Mouse (Mus musculus) WW6 (cell line): ENCODE results near the gene Csnk2a2.
A peak's percentile ranks its signal among the peaks of the same experiment; 100 is the strongest.

Source experiments
- DNase-seq: peaks from one replicate; pipeline ENCODE4 v3.0.0-alpha.2; 2013; ENCODE audit warnings: low read depth, low spot score

Gene Csnk2a2

DNA sequence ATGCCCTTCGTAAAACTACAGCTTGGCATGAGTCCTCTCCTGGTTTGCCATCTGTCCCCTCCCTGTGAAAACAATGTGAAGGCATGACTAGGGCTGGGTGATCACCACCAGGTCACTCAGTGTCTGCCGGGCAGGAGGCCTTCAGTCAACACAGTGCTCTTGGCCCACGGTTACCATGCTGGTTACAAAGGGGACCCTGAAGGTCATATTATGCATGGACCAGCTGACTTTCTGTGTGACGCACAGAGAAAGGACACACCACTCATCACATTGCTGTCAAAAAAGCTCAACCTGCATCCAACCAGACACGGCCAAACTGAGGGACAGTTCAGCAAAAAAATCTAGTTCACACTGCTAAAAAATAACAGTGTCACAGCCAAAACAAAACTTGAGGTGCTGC lies at the start of gene Csnk2a2:
TSS of gene Csnk2a2 (minus strand) at position 34 of the 400 bp plus-strand sequence.
- DNase-seq, result no peak

DNA sequence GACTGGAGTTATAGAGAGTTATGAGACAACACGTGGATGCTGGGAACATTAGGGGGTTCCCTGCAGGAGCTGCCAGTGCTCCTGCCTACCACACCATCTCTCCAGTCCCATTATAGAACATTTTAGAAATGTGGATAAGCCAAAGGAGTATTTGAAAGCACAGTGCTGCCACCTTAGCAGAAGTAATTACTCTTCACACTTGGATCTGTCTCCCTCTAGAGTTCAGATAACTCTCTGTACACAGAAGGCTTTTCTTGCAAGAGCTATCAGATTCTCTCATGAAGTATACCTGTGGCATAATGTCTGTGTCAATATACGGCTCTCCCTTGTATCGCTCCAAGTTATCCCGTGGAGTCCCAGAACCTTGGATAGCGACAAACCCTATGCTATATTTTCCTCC lies 49.6 kb upstream of the Csnk2a2 start:
- DNase-seq, result no peak

DNA sequence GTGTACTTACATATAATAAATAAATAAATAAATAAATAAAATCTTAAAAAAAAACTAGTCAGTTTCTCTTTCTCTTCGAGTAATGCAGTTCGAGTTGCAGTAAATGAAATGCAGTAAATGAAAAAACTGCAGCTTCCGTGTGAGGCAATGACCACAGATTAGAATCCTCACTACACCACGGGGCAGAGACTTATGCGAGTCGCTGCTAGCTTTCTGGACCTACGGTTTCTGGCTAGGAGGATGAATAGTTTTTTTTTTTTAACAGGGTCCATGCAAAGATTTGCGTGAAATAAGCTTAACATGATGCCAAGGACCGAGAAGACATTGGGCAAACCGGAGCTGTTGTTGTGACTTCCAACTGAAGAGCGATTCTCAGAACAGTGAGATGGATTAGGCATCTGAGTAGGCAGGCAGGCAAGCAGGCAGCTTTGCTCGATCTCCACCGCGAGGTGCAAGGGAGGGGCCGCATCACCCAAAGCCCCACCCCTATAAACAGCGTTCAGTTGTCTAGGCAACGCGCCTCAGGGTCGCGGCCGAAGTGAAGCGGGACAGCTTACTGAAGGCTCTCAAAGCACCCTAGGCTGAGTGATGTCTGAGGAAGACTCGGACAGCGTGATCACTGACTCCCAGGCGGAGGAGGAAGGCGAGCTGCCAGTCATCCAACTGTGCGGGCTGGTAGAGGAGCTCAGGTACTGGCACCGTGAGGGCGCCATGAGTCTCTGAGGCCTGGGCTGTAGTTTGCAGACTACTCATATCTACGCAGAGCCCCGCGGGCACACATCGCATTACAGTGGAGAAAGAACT lies 43.9 kb upstream of the Csnk2a2 start, which contains the start of gene Ccdc113:
TSS of gene Ccdc113 (plus strand) at position 502 of the 804 bp plus-strand sequence.
- DNase-seq, result peak; percentile 78

DNA sequence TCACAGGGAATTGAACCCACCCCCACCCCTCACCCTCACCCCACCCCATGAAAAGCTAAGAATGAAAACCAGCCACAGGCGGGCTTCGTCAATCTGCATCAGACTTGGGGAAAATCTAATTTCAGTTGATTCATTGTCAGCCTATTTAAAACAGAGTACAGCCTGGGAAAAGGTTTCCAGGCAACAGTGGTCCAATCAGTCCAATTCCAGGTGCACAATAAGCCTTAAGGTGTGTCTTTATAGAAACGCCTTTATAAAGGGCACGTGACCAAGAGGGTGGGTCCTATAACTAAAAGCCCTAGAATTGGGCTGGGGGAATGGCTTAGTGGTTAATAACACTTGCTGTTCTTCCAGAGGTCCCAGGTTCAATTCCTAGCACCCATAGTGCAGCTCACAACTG lies 42.4 kb upstream of the Csnk2a2 start:
- no peak for DNase-seq

DNA sequence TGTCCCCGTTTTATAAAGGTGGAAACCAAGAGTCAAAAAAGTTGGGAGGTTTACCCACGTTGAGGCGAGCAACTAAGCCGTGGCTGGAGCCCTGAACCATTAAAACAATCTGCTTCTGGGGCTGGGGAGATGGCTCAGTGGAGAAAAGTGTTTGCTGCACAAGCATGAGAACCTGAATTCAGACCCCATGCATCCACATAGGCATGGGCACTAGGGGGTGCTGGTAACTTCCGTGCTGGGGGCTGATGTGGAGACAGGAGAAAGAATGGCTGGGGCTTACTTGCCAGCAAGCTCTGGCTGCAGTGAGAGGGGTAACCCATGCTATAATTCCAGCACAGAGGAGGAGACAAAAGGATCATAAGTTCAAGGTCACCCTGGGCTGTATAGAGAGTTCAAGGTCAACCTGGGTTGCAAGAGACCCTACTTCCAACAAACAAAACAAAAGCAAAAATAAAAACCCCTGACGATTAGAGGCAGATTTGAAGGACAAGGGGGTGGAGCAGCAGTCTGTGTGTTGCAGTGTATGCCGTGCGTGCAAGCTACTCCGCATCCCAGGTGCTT lies 39.0 kb upstream of the Csnk2a2 start:
- no peak for DNase-seq

DNA sequence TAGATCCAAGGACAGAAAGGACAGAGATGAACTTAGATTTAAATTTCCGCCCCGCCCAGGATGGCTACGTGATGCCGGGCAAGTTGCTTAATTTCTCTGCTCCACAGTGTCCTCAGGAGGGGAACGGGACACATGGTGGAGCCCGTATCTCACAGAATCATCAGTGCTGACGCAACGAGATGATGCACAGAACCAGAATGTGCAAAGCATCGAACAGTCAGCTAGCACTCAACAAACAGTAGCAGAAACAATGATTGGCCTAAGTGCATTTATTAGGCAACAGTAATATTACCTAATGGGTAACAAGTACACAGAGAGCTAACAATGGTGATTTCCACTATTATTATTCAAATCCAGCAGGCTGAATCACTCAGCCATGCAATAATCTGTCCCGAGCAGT lies 38.4 kb upstream of the Csnk2a2 start:
- DNase-seq, result no peak

DNA sequence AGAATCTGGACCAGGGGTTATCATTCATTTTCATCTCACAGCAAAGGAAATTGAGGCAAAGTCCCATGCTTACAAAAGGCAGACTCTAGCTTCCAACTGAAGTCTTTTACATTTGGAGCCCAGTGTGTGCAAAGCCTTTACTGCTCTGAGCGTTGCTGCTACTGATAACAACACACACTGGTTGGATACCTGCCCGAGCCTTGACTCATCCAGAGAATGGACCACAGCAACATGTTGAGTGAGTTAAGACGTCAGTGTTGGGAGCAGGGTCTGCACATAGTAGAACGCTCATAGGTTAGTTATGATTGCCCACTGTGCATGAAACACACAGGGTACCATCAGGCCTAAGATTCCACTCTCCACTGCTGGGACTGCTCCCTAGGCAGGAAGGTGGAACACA lies 34.2 kb upstream of the Csnk2a2 start:
- DNase-seq, result no peak

DNA sequence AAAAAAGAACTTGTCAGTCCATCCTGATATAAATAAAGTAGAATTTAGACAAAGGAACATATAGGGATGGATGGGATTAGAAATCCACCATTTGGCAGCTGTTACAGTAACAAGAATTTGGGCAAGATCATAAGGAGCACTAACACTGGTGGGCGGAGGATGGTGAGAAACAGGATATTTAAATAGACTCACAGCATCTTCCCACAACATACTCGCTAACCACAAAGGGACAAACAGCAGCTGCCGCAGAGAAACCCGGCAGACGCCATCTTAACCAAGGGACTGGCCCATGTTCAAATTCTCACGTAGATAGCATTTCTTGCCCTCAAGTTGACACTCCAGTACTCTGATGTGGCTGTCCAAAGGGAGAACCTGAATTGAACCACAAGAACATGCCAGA lies 27.1 kb upstream of the Csnk2a2 start:
- DNase-seq, result no peak

DNA sequence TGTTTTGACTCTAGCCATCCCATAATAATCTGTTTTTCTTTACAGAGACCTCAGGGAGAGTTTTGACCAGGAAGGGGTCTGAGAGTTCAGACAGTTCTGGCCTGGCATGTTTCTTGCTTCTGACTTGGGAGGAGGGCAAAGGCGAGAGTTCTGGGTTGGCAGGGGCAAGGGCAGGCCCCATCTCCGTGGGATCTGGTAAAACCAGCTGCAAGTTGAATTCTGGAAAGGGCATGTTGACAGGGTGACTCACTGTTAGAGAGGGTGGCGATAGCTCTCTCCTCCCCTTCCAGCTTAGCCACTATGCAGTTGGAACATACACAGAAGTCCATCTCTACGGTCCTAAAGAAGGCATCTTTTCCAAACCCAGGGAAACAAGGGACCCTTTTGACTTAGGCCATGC lies 23.4 kb upstream of the Csnk2a2 start:
- DNase-seq, result no peak

DNA sequence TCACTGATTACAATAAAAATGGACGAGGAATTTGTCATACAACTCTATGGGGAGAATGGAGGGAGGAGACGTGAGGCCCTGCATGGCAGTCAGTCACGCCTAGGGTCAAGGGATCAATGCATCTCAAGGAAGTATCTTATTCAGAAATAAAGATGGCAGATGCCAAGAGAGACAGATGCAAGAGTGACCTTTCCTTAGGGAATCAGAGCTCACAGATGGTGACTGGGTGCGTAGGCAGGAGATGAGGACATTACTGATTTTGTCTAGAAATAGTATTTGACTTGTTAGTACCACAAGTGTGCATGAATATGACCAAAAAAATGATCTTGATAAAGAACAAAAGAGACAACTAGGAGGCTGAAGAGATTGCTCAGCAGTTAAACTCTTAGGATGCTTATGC lies 22.4 kb upstream of the Csnk2a2 start:
- no peak for DNase-seq

DNA sequence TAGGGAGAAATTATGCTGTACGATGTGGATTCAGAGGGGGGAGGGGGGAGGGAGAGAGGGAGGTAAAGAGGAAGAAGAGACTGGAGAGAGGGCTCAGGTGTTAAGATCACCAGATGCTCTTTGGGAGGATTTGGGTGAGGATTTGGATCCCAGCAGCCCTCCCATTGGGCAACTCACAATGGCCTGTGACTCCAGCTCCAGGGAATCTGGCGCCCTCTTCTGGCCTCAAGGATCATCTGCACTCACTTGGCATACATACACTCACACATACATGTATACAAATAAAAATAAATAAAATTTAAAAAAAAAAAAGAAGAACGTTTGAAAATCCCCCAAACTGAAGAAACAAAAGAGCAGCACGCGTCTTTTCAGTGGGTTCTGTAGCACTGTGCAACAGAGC lies 16.4 kb upstream of the Csnk2a2 start:
- DNase-seq, result no peak

DNA sequence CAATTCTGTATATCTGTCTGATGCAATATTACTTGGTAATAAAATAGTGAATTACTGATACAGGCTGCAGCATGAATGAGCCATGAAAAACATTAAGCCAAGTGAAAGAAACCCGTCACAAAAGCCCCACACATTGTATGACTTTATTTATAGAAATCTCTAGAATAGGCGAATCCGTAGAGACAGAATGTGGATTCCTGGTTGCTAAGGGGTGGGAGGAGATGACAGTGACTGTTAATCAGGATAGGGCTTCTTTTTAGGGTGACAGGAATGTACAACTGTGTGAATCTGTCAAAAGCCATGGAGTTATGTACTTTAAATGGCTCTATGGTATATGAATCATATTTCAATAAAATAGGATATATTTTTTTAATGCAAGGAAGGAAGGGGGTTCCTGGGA lies 15.8 kb upstream of the Csnk2a2 start:
- DNase-seq, result no peak

DNA sequence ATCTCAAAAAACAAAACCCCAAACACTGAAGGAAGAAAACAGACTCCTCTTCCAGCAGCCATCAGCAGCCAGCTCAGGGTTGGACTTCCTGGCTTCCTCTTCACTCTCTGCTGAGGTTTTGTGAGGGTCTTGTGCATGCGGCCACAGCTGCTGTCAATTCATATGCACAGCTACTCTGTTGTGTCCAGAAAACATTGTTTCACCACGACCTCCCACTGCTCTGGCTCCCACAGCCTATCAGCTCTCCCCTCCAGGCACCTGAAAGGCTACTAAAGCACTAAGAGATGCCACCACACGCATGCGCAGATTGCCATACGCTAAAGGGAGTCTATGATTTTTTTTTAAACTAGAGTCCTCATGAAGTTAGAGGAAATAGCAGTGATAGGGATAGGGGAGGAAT lies 15.0 kb upstream of the Csnk2a2 start:
- no peak for DNase-seq

DNA sequence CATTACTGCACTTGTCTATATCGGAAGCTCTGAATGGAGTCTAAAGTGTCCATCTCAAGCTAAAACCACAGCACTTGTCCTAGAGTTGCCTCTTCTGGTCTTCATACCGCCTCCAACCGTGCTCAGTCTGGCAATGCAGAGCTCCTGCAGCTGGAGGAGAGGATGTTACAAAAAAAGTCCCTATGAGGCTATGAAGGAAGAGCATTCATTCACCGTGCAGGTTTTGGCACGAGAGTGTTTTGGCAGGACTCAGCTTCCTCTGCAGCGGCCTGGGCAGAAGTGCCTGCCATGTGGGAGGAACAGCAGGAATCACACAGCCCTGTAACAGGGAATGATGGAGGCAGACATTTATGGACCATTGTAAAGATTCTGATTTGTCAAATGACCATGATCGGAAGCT lies 12.6 kb upstream of the Csnk2a2 start:
- no peak for DNase-seq

DNA sequence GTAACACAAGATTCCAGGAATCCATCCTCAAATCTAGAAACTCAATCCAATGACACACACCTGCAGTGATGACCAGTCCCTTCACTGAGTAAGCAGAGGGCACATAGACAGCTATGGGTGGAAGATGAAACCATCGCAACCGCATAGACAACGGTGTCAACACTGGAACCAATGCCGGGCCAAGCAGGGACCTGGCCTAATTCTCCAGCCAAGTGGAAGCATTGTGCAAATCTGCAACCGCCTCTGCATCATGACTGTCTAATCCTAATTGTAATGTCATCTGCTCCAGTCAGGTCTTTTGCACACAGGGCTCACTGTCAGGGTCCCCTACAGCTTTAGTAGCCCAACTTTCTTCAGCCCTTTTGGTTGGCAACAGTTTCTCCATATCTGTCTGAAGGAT lies 10.6 kb upstream of the Csnk2a2 start:
- no peak for DNase-seq

DNA sequence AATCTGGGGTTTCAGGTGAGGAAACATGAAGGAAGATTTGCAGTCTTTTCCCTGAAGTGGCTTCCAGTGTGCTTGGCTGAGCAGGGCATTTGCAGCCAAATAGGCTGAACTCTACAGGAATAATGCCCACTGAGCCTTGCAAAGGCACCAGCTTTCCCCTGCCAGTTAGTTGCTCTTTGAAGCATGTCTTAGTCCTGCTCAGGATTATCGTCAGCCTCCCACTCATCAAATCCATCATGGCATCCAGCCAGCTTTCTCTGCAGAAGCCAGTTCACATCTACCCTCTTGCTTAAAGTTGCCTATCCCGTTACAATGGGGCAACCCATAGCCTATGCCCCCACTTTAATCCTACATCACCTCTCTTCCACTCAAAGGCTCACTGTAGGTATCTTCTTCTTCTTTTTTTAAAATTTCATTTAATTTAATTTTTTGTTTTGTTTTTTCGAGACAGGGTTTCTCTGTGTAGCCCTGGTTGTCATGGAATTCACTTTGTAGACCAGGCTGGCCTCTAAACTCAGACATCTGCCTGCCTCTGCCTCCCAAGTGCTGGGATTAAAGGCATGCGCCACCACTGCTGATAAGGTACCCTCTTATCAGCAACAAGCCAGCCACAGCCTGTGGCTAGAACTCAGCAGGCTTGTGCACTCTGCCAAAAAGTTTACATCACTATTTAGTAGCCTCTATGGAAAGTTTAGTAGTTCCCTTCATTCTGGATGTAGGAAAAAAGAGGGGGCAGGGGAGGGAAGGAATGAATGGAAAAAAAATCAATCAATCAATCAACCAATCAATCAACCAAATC lies 9.6 kb upstream of the Csnk2a2 start:
- DNase-seq, result no peak

DNA sequence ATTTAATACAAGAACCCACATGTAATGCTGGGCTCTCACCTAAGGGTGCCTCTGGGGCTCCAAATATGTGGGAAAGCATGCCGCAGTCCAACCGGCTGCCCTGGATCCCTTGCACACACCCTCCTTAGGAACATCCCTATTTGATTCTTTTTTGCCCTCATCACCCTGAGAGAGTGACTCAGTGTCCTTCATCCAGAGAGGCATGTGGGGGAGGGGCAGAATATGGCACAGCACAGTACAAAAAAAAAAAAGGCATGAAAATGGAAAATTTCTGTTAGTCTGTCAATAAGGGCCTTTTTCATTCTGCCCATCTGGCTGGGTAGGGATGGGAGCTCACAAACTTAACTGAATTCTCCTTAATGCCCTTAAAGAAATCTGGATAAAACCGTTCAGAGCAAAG lies 8.0 kb upstream of the Csnk2a2 start:
- no peak for DNase-seq

DNA sequence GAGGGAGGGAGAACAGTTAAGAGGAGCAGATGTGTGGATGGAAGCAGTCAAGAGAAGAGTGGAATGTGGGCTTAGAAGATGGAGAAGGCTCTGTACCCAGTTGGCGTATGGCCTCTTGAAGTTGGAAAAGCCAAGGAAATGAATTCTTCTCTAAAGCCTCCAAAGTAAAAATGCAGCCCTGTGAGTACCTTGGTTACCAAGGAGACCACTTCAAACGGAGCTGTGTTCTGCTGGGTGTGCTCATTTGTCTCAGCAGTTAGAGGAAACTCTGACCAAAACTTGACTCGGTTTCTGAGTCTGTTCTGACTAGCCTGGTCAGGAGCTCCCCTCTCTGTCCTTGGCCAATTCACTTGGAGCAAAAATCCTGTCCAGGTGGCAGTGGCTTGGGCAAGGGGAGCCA lies 6.6 kb upstream of the Csnk2a2 start:
- no peak for DNase-seq

DNA sequence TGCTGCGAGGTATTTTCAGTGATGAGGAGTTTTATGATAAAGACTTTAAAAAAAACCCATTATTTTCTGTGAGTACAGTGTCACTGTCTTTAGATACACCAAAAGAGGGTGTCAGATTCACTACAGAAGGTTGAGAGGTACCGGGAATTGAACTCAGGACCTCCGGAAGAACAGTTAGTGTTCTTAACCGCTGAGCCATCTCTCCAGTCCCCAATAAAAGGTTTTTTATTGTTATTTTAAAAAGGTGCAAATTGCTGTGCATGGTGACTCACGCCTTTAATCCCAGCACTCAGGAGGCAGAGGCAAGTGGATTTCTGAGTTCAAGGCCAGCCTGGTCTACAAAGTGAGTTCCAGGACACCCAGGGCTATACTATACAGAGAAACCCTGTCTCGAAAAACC lies 5.6 kb upstream of the Csnk2a2 start:
- no peak for DNase-seq

DNA sequence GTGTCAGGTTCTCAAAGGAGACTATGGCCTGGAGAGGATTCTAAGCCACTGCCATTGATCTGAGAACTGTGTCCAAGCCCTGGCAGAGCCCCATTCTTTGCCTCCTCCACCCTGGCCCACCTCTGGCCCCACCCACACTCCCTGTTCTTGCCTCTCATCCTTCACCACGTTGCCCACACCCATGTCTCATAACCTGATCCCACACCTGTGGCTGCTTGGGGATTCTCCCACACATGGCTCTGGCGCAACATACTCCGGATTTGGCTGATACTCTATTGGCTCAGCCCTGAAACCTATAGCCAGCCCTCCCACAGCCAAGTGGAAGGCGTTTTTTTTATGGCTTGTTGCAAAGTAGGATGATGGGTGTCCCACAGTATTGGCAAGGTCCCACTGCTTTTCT lies 2.2 kb upstream of the Csnk2a2 start:
- no peak for DNase-seq

DNA sequence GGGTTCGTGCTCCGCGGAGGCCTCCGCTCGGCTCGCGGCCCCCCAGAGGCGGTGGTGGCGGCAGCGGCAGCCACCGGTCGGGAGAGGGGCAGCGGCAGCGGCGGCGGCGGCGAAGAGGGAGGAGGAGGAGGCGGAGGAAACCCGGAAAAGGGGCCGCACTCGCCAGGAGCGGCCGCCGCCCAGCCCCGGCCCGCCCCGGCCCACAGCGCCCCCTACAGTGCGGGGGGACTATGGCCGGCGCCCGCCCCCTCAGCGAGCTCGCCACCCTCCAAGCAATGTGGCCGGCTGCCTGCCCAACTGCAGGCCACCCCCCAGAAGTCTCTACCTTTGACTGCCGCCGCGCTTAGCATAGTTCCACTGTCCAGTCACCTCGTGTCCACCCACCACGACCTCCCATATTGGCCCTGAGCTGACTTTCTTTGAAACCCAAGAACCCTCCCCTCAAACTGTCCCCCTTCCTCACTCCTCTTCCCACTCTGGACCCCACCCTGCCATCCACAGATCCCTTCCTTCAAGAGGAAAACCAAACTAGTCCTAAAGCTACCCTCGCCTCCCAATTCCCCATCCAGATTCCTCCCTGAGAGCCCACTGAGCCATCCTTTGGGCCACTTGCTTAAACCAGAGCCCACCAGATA lies 1.0 kb downstream of the Csnk2a2 start:
- peak; percentile 42 for DNase-seq
